Mouse (Mus musculus) gastrocnemius, postnatal 14 days (tissue): ENCODE results near the gene Fam180a. TPM values are rescaled to one million over a fixed set of nuclear protein-coding genes. Genes with fewer than 3 reads are reported as not detected.

Experiments
- DNase-seq: peaks from one replicate; pipeline ENCODE4 v3.0.0; 2021; ENCODE audit warnings: mixed read lengths
- intact Hi-C: fragments of 180-260 bp; cut with DNase I; formaldehyde crosslinking; loops from one replicate; pipeline ENCODE4 v1.15.1; 2025; ENCODE audit warnings: low total_unique reads
- total RNA-seq, 2 experiments: library from RNA; stranded (reverse); gene quantifications; 2 replicates each; pipeline ENCODE4 v1.2.3; 2021

The Fam180a gene
- total RNA-seq, 2 experiments from 2014 or later, result 1.0 to 2.1 TPM

- intact Hi-C loops, result no loop called here
- DNase-seq, result no peak
These were observed 4.8 kb downstream of the Fam180a start for GRCm38 (mm10) chr6:35321105-35321504.

- intact Hi-C loops, result no loop called here
- no peak for DNase-seq
These were observed 6.1 kb downstream of the Fam180a start for GRCm38 (mm10) chr6:35319850-35320249.

GRCm38 (mm10) chr6:35313520-35313919 is 12.4 kb downstream of the Fam180a start:
- intact Hi-C loops, result no loop called here
- DNase-seq, result no peak

- no peak for DNase-seq
- intact Hi-C loops, result no loop called here
These were observed 16.5 kb downstream of the Fam180a start for GRCm38 (mm10) chr6:35309406-35309805.

- DNase-seq, result no peak
- intact Hi-C loops, result no loop called here
These were observed 17.9 kb downstream of the Fam180a start, which contains the start of gene Slc13a4 for GRCm38 (mm10) chr6:35308037-35308436. TSS of gene Slc13a4 (minus strand) at chr6:35308131.

- intact Hi-C loops, result no loop called here
- DNase-seq, result no peak
These were observed 18.8 kb downstream of the Fam180a start for GRCm38 (mm10) chr6:35307136-35307535.

- peak; percentile 11 for DNase-seq
- intact Hi-C loops, result no loop called here
These were observed 22.5 kb downstream of the Fam180a start for GRCm38 (mm10) chr6:35303355-35303900.

- no peak for DNase-seq
- intact Hi-C loops, result no loop called here
These were observed 23.4 kb downstream of the Fam180a start for GRCm38 (mm10) chr6:35302581-35302980.

GRCm38 (mm10) chr6:35298323-35298722 is 27.6 kb downstream of the Fam180a start:
- intact Hi-C loops, result no loop called here
- no peak for DNase-seq

- intact Hi-C loops, result no loop called here
- DNase-seq, result no peak
These were observed 28.3 kb downstream of the Fam180a start for GRCm38 (mm10) chr6:35297516-35298227.

- DNase-seq, result peak; percentile 17
- intact Hi-C loops, result no loop called here
These were observed 28.9 kb downstream of the Fam180a start for GRCm38 (mm10) chr6:35297001-35297400.

GRCm38 (mm10) chr6:35294964-35295363 is 31.0 kb downstream of the Fam180a start:
- no peak for DNase-seq
- intact Hi-C loops, result no loop called here

- intact Hi-C loops, result no loop called here
- no peak for DNase-seq
These were observed 36.3 kb downstream of the Fam180a start for GRCm38 (mm10) chr6:35289676-35290075.

GRCm38 (mm10) chr6:35288920-35289319 is 37.0 kb downstream of the Fam180a start:
- no peak for DNase-seq
- intact Hi-C loops, result no loop called here

GRCm38 (mm10) chr6:35288114-35288761 is 37.7 kb downstream of the Fam180a start:
- DNase-seq, result peak; percentile 32
- intact Hi-C loops, result no loop called here

GRCm38 (mm10) chr6:35279306-35279705 is 46.6 kb downstream of the Fam180a start:
- intact Hi-C loops, result no loop called here
- no peak for DNase-seq

- no peak for DNase-seq
- intact Hi-C loops, result no loop called here
These were observed 47.9 kb downstream of the Fam180a start for GRCm38 (mm10) chr6:35277903-35278587.

GRCm38 (mm10) chr6:35273391-35274082 is 52.4 kb downstream of the Fam180a start:
- intact Hi-C loops, result no loop called here
- DNase-seq, result no peak

- no peak for DNase-seq
- intact Hi-C loops, result no loop called here
These were observed 53.8 kb downstream of the Fam180a start for GRCm38 (mm10) chr6:35271868-35272765.
